Mouse (Mus musculus): ENCODE results near the gene Wdr83.

Gene Wdr83

DNA sequence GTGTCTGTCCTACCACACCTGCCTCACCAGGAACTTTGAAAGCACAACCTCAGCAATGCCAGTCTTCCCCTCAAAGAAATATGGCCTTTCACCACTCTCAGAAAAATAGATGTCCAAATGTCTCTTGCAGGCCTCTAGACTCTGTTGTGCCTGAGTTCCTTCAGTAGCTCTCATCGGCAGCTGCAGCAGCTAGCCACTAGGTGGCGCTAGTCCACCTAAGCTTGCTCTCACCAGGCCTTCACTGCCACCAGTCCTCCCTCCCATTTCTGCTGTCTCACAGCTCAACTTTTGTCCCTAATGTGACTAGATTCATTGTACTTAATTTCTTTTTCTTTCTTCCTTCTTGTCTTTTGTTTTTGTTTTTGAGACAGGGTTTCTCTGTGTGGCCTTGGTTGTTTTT lies 4.1 kb downstream of the Wdr83 start:
- DNase-seq (ENCODE audit: low read depth, low spot score) = peak; percentile 93

DNA sequence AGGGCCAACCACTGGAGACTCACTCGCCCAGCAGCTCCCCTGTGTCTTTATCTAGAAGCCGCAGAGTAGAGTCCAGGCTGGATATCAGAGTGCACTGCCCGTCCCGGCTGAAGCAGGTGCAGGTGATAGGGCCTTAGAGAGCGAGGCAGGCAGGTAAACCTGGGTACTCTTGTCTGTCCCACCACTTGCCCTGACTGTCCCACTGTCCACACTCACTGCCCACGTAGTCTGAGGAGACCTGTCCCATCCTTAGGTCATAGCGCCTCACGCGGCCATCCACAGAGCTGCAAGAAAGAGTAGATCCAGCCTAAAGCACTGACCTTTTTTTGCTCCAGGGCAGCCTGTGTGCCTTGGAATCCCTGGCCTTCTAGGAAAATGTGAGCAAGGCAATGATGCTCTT lies 5.1 kb downstream of the Wdr83 start:
- peak; percentile 76 for DNase-seq (ENCODE audit: low read depth, low spot score)

GRCm38 (mm10) chr8:85074617-85075016 lies 6.5 kb downstream of the Wdr83 start:
- DNase-seq (ENCODE audit: low read depth, low spot score) = no peak

GRCm38 (mm10) chr8:85074167-85074566 lies 6.9 kb downstream of the Wdr83 start:
- no peak for DNase-seq (ENCODE audit: low read depth, low spot score)

GRCm38 (mm10) chr8:85073041-85073612 lies 8.0 kb downstream of the Wdr83 start:
- DNase-seq (ENCODE audit: low read depth, low spot score) = no peak

DNA sequence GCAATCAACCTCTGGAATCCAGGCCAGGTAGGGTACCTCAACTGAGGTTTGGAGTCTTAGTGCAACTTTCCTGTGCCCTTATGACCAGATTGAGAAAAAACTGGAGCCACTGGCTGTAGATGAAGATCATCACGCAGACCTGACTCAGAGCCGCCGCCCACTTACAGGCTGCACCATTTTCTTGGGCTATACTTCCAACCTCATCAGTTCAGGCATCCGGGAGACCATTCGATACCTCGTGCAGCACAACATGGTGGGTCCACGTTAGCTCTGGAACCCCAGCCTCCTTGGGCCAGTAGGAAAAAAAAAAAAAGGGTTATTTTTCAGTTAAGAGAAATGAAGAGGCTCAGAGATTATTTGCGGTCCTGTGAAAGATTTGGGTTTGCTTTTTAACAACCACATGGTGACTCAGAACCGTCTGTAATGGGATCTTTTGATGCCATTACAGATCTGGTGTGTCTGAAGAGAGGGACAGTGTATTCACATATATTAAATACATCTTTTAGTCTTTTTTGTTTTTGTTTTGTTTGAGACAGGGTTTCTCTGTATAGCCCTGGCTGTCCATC lies 8.7 kb downstream of the Wdr83 start:
- DNase-seq (ENCODE audit: low read depth, low spot score) = no peak

DNA sequence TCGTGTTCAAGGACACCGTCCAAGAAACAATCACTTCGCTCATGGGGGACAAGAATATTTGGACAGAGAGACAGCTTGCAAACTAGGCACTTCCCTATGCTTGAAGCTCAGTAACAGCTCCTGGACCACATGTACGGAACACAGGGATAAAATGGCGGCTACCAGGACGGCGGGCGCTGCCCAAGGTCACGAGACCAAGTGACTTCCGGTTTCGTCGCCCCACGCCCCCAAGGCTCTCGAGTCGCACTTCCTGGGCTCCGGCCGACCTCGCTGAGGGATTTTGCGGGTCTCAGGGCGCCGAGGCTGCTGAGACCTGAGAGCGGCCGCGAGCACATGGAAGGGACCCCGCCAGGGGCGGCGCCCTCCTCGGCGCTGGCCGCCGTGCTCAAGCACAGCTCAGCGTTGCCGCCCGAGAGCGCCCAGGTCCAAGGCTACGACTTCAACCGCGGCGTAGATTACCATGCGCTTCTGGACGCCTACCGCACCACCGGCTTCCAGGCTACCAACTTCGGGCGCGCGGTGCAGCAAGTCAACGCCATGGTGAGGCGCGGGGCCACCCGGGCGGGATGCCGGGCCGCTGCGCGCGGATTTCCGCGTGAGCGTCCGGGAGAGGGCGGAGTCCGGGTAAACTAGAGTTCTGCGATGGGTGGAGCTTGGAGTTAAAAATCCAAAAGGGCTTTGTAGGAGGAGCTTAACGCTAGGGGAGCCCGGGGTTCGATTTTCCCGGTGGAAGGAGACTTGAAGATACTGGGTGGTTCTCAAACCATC lies 9.4 kb downstream of the Wdr83 start, which contains the start of gene Dhps:
Dhps (plus strand) TSS at position 244 of the 768 bp plus-strand sequence.
- peak; percentile 96 for DNase-seq (ENCODE audit: low read depth, low spot score)

- DNase-seq (ENCODE audit: low read depth, low spot score) = no peak
Observed at GRCm38 (mm10) chr8:85071041-85071440, 10.1 kb downstream of the Wdr83 start.

- DNase-seq (ENCODE audit: low read depth, low spot score) = no peak
Observed at GRCm38 (mm10) chr8:85067982-85068381, 13.1 kb downstream of the Wdr83 start, which contains the start of gene Gm5741. Gm5741 (minus strand) TSS chr8:85067982.

- no peak for DNase-seq (ENCODE audit: low read depth, low spot score)
Observed at GRCm38 (mm10) chr8:85067155-85067554, 14.0 kb downstream of the Wdr83 start.

DNA sequence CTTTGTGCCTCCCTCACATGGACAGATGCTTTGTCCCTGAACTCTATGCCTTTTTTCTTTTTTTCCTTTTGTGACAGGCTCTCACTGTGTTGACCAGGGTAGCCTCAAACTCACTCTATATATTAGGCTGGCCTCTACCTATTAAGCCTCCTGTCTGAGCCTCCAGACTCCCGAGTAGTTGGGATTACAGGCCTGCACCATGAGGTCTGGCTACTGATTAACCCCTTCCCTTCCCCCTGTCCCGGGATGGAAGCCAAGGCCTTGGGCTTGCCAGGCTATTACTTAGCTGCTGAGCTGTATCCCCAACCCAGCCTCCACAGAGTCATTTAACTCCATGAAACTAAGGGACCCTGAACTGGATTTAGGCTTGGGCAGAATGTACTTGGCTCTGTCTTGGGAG lies 15.9 kb downstream of the Wdr83 start:
- no peak for DNase-seq (ENCODE audit: low read depth, low spot score)

- DNase-seq (ENCODE audit: low read depth, low spot score) = no peak
Observed at GRCm38 (mm10) chr8:85062603-85063002, 18.5 kb downstream of the Wdr83 start.

DNA sequence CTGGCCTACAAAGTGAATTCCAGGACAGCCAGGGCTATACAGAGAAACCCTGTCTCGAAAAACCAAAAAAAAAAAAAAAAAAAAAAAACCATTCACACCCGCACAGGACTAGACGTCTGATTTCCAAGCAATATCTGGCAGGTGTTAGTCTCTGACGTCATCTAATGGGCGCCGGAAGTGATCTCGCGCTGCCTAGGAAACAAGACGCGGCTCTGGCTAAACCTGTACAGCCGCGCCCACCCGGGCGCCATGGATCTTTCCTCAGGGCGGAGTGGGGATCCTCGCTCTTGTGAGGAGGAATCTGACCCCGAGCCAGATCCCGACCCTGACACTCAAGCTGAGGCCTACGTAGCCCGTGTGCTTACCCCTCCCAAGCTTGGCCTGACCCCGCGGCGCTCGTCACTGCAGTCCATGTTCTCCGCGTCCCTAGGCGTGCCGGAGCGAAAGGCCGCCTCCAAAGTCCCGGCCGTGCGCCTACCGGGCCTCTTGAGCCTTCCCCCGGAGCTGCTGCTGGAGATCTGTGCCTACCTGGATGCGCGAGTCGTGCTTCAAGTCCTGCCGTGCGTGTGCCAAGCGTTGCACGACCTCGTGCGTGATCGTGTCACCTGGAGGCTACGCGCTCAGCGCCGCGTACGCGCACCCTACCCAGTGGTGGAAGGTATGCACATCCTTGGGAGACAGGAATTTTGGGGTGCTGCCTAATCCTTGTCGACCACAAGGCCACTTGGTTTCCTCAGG lies 21.1 kb downstream of the Wdr83 start, which contains the start of gene Fbxw9:
Fbxw9 (plus strand) TSS at position 177 of the 738 bp plus-strand sequence.
- DNase-seq (ENCODE audit: low read depth, low spot score) = peak; percentile 96

DNA sequence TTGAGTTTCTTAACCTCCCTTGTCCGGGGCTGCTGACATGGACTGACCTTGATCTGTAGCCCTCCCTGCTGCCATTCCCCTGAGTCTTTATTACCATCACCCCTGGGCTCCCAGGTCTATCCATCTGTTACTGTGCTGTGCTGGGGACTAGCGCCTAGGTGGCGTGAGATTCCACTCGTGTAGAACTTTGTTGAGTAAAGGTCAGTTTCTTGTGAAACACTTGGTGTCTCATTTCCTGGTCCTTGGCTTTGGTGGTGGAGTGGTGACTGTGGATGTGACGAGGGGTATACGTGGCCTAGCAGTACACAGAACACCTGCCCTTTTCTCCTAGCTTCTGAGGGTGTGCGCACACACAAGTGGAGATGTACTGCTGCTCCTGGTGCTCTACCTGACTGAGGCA lies 23.7 kb downstream of the Wdr83 start:
- DNase-seq (ENCODE audit: low read depth, low spot score) = no peak

DNA sequence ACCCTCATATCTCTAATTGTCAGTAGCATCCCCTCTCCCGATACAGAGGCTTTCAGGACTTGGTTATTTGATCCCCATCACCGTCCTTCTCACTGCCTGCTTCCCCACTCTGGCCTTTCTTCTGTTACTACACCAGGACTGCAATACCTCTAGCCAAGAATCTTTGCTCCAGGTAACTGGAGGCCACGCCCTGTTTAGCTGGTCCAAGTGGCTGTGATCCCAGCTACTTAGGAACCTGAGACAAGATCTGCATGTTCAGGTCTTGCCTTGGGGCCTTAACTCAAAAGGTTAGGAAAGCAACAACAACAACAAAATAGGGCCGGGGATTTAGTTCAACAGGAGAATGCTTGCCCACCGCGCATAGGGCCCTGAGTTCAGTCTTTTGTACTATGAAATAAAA lies 37.5 kb downstream of the Wdr83 start:
- DNase-seq (ENCODE audit: low read depth, low spot score) = no peak

DNA sequence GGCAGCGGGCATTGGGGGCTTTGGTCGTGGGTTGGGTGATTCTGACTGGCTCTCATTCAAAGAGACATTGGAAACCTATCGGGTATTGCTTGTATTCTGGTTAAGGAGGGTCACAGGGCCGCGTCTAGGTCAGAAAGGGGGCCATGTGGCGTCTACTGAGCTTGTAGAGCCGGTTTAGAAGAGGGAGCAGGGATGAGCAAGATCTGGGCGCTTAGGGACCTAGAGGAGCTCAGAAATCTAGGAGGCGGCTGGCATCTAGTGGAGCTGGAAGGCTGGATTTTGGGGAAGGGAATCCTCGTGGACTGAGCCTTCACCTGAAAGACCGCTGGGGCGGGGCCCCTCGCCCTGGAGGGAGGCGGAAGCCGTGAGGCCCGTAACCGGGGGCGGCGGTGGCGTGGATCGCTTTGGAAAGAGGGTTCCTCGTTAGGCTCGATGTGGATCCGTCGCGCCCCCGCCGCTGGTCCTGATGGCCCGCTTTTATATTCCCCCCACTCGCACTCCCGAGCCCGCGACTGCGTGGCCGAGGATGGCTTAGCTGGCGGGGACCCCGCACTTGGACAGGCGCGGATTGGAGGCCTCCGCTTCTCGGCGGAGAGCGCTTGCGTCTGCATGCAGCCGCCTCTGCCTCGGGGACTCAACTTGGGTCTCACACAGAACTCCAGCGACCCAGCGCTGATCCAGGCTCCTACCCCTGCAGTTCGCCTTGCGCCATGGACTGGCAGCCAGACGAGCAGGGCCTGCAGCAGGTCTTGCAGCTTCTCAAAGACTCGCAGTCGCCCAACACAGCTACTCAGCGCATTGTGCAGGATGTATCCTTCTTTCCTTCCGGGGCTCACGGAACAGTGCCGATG lies 43.2 kb downstream of the Wdr83 start:
- peak; percentile 58 for DNase-seq (ENCODE audit: low read depth, low spot score)

GRCm38 (mm10) chr8:85037366-85037680 lies 43.8 kb downstream of the Wdr83 start:
- DNase-seq (ENCODE audit: low read depth, low spot score) = peak; percentile 86

- peak; percentile 98 for DNase-seq (ENCODE audit: low read depth, low spot score)
Observed at GRCm38 (mm10) chr8:85036718-85037365, 44.3 kb downstream of the Wdr83 start, which contains the start of gene Tnpo2. Tnpo2 (plus strand) TSS chr8:85036915.

DNA sequence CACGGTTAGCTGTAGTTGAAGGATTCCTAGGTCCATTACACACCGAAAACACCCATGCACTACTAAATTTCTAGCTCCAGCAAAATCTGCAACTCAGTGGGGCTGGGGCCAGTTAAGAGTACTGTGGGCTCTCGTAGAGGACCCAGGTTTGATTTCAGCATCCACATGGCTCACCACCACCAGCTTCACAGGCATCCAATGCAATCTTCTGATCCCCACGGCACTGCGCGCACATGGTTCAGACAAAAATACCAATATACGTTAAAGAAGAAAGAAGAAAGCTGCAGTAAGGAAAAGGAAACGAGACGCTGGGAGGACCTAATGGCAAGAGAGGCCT lies 44.8 kb downstream of the Wdr83 start:
- DNase-seq (ENCODE audit: low read depth, low spot score) = no peak

DNA sequence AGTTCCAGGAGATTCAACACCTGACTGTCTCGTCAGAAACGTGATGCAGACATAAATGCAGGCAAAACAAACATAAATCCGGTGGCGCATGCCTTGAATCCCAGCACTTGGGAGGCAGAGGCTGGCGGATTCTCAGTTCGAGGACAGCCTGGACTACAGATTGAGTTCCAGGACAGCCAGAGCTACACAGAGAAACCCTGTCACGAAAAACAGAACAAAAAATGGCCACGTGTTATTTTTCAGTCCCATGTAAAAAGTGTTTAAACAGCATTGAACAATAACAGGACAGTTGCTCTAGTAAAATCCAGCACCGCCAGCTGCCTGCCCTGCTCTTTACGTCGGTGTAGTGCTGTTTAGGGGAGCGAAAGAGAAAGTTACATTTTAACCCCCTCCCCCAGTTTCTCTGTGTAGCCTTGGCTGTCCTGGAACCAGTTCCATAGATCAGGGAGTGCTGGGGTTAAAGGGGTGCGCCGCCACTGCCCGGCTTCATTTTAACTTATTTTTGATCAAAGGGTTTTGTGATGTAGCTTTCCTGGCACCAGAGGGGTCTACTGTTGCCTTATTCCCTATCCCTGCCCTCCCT lies 45.3 kb downstream of the Wdr83 start:
- DNase-seq (ENCODE audit: low read depth, low spot score) = peak; percentile 34

Measured in ZHBTc4 (cell line).